Mouse (Mus musculus) liver, embryonic 12.5 days (tissue): ENCODE data around the gene Hnrnpll. TPM values are rescaled to one million over a fixed set of nuclear protein-coding genes. Genes with fewer than 3 reads are reported as not detected.

Source experiments
- ATAC-seq: fragments of 200-750 bp; cut with Nextera tagmentation; 2 replicates; pipeline ENCODE4 v1.8.0; 2017; ENCODE audit warnings: moderate number of reproducible peaks, mild to moderate bottlenecking, moderate library complexity
- H3K27ac ChIP-seq: fragments of 300-500 bp; sonication (generic); 2 replicates; pipeline ENCODE4 v1.5.1; 2016; ENCODE audit warnings: mild to moderate bottlenecking
- H3K27me3 ChIP-seq: fragments of 300-500 bp; sonication (generic); replicated peaks from 2 replicates; pipeline ENCODE4 v1.6.1; 2016; ENCODE audit warnings: mild to moderate bottlenecking, moderate library complexity
- H3K36me3 ChIP-seq: fragments of 300-500 bp; sonication (generic); 2 replicates; pipeline ENCODE4 v1.6.1; 2016; ENCODE audit warnings: mild to moderate bottlenecking, moderate library complexity
- H3K4me1 ChIP-seq: fragments of 300-500 bp; sonication (generic); 2 replicates; pipeline ENCODE4 v1.6.1; 2016
- H3K4me2 ChIP-seq: fragments of 300-500 bp; sonication (generic); 2 replicates; pipeline ENCODE4 v1.6.1; 2016; ENCODE audit warnings: mild to moderate bottlenecking, moderate library complexity
- H3K4me3 ChIP-seq: fragments of 300-500 bp; sonication (generic); 2 replicates; pipeline ENCODE4 v1.5.1; 2016; ENCODE audit warnings: mild to moderate bottlenecking, moderate library complexity
- H3K9ac ChIP-seq: fragments of 300-500 bp; sonication (generic); 2 replicates; pipeline ENCODE4 v1.6.1; 2016; ENCODE audit warnings: mild to moderate bottlenecking, moderate library complexity
- H3K9me3 ChIP-seq: fragments of 300-500 bp; sonication (generic); replicated peaks from 2 replicates; pipeline ENCODE4 v1.6.1; 2016; ENCODE audit warnings: mild to moderate bottlenecking, moderate library complexity
- WGBS: fragments of 180-500 bp; shearing (Covaris S2); methylation state at CpG from one replicate; pipeline ENCODE4 v1.1.7; 2016; ENCODE audit not compliant: insufficient replicate concordance; 5-methylcytosine and 5-hydroxymethylcytosine counted together
- polyA plus RNA-seq: library from polyadenylated mRNA; unstranded; fragments of >200 nt; fragmentation: Nextera tagmentation; extraction: Ambion mirVana; gene quantifications from 2 replicates; pipeline ENCODE4 v1.2.1, GENCODE M21; 2016

The Hnrnpll gene
- polyA plus RNA-seq, 1 experiment from 2014 or later = 52.5 TPM

GRCm38 (mm10) chr17:79991166-79991958 is 70.8 kb downstream of the Hnrnpll start:
- Histone ChIP-seq H3K4me3 (no peak overlapping the region), H3K27ac (no peak overlapping the region), H3K4me2 (no peak overlapping the region), H3K27me3 (peaks cover 13% of the 10 kb centered on the region), H3K36me3 (no peaks in the 10 kb centered on the region), H3K9me3 (no peaks in the 10 kb centered on the region), H3K4me1 (no peaks in the 10 kb centered on the region), H3K9ac (no peak overlapping the region)
- ATAC-seq = no peak
- WGBS = 64% methylated on average over 12 of the region's 12 CpGs

GRCm38 (mm10) chr17:79990161-79990560 is 72.0 kb downstream of the Hnrnpll start:
- Histone ChIP-seq H3K4me3 (no peak overlapping the region), H3K27ac (no peak overlapping the region), H3K9ac (no peak overlapping the region), H3K9me3 (no peaks in the 10 kb centered on the region), H3K27me3 (peaks cover 13% of the 10 kb centered on the region), H3K36me3 (no peaks in the 10 kb centered on the region), H3K4me1 (no peaks in the 10 kb centered on the region), H3K4me2 (no peak overlapping the region)
- ATAC-seq = no peak
- WGBS = 79% methylated on average over 7 of the region's 7 CpGs

GRCm38 (mm10) chr17:79984450-79984849 is 77.7 kb downstream of the Hnrnpll start:
- no peak overlapping the region for H3K4me2 ChIP-seq
- ATAC-seq = no peak
- H3K9me3 ChIP-seq = peaks cover 5% of the 10 kb centered on the region; the same call in 1 of the 2 replicates
- H3K9ac ChIP-seq = no peak overlapping the region
- 82% methylated on average over 7 of the region's 7 CpGs for WGBS
- H3K27ac ChIP-seq = no peak overlapping the region
- peaks cover 25% of the 10 kb centered on the region for H3K4me1 ChIP-seq
- no peaks in the 10 kb centered on the region for H3K36me3 ChIP-seq
- no peak overlapping the region for H3K4me3 ChIP-seq
- peaks cover 8% of the 10 kb centered on the region; the same call in 1 of the 2 replicates for H3K27me3 ChIP-seq

DNA sequence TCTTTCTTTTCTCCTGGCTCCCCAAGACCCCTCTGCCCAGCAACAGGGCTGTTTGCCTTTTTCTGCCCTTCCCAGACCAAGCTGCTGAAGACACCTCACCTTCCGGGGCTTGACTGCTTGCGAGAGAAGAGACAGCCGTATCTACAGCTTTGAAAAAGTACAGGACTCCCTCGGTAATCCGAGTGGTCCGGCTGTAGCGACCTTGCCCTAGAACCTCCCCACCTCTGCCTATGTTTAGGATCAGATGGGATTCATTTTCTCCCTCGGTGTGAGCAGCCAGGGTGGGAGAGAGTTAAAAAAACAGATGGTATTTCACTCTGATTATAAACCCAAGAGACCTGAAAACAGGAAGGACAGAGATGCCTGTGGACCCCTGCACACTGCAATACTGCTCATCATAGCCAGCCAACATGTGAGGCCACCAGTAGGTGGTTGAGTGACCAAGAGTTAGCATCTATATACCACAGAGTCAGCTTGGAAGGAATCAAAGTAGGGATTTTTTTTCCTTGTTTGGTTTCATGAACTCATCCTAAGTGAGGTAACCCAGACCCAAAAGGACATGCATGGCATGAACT is 79.1 kb downstream of the Hnrnpll start:
- no peak overlapping the region for H3K27ac ChIP-seq
- H3K4me2 ChIP-seq = no peak overlapping the region
- whole genome bisulfite sequencing = 69% methylated on average over 8 of the region's 8 CpGs
- peaks cover 5% of the 10 kb centered on the region; the same call in 1 of the 2 replicates for H3K9me3 ChIP-seq
- H3K27me3 ChIP-seq = peaks cover 8% of the 10 kb centered on the region; the same call in 1 of the 2 replicates
- ATAC-seq = no peak
- H3K36me3 ChIP-seq = no peaks in the 10 kb centered on the region
- peaks cover 25% of the 10 kb centered on the region for H3K4me1 ChIP-seq
- H3K4me3 ChIP-seq = no peak overlapping the region
- H3K9ac ChIP-seq = no peak overlapping the region

DNA sequence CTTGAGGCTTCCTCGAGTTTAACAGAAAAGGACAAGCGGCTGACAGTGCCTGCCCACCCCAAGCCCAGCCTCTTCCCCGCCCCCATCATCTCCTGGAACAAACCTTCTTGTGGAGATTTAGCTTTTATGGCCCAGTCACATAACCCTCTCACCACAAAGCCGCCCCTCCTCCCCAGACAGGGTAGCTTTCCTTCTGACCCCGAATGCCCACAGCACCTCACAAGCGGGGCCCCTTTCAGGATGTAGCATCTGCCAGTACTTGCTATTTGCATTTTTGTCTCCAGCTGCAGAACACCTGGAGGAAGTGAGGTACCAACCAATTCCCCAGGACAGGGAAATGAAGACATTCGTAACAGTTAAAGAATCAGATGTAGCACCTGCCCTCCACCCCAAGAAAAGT is 79.6 kb downstream of the Hnrnpll start:
- WGBS = 41% methylated on average over 7 of the region's 7 CpGs
- H3K4me1 ChIP-seq = peaks cover 30% of the 10 kb centered on the region
- no peak for ATAC-seq
- H3K4me3 ChIP-seq = no peak overlapping the region
- peaks cover 8% of the 10 kb centered on the region; the same call in 1 of the 2 replicates for H3K27me3 ChIP-seq
- H3K4me2 ChIP-seq = no peak overlapping the region
- H3K9me3 ChIP-seq = peaks cover 5% of the 10 kb centered on the region; the same call in 1 of the 2 replicates
- H3K27ac ChIP-seq = no peak overlapping the region
- H3K36me3 ChIP-seq = no peaks in the 10 kb centered on the region
- H3K9ac ChIP-seq = no peak overlapping the region; the same call in 1 of the 2 replicates

GRCm38 (mm10) chr17:79981758-79982481 is 80.2 kb downstream of the Hnrnpll start:
- H3K4me2 ChIP-seq = no peak overlapping the region
- H3K36me3 ChIP-seq = no peaks in the 10 kb centered on the region
- 53% methylated on average over 12 of the region's 12 CpGs for WGBS
- H3K27me3 ChIP-seq = peaks cover 2% of the 10 kb centered on the region; the same call in 1 of the 2 replicates
- H3K9me3 ChIP-seq = peaks cover 5% of the 10 kb centered on the region; the same call in 1 of the 2 replicates
- H3K4me1 ChIP-seq = peaks cover 37% of the 10 kb centered on the region
- no peak overlapping the region for H3K27ac ChIP-seq
- H3K4me3 ChIP-seq = no peak overlapping the region
- no peak overlapping the region; the same call in 1 of the 2 replicates for H3K9ac ChIP-seq
- peak; percentile 61 for ATAC-seq

DNA sequence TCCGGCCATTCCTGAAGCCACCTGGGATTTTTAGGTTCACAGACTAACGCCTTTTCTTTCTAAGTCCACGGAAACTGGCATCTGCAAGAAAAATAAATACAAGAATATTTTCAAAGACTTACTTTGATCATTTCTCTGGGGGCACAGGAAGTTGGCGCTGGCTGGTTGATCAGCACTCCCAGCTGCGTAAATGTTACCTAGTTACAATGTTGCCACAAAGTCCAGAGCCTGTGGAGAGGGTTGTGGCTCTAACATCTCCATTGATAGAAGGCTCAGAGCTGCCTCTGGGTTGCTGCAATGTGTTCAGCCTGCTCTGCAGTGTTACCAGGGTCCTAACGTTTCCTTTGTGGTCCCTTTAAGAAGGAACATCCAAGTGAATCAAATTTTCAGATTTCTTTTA is 80.8 kb downstream of the Hnrnpll start:
- H3K9ac ChIP-seq = no peak overlapping the region
- H3K27me3 ChIP-seq = no peaks in the 10 kb centered on the region
- H3K36me3 ChIP-seq = no peaks in the 10 kb centered on the region
- H3K4me1 ChIP-seq = peaks cover 42% of the 10 kb centered on the region
- no peak overlapping the region for H3K4me2 ChIP-seq
- no peak for ATAC-seq
- peaks cover 5% of the 10 kb centered on the region; the same call in 1 of the 2 replicates for H3K9me3 ChIP-seq
- H3K4me3 ChIP-seq = no peak overlapping the region
- H3K27ac ChIP-seq = no peak overlapping the region
- WGBS = 69% methylated on average over 6 of the region's 6 CpGs

- no peak overlapping the region for H3K27ac ChIP-seq
- H3K36me3 ChIP-seq = no peaks in the 10 kb centered on the region
- H3K4me2 ChIP-seq = no peak overlapping the region
- H3K9ac ChIP-seq = no peak overlapping the region
- no peak overlapping the region for H3K4me3 ChIP-seq
- peaks cover 50% of the 10 kb centered on the region for H3K4me1 ChIP-seq
- 72% methylated on average over 10 of the region's 10 CpGs for WGBS
- no peak for ATAC-seq
- H3K27me3 ChIP-seq = no peaks in the 10 kb centered on the region
- peaks cover 5% of the 10 kb centered on the region; the same call in 1 of the 2 replicates for H3K9me3 ChIP-seq
Measured at GRCm38 (mm10) chr17:79980421-79981120, 81.6 kb downstream of the Hnrnpll start.

Other genes starting within 250 kb of the Hnrnpll start
- gene Atl2, start 166.2 kb downstream of the Hnrnpll start, polyA plus RNA-seq = 42.0 and 42.1 TPM in 2 replicates
- 14.6 and 15.2 TPM in 2 replicates for gene Galm, start 65.1 kb upstream of the Hnrnpll start, polyA plus RNA-seq
- gene Srsf7, start 145.0 kb upstream of the Hnrnpll start, polyA plus RNA-seq = 389 and 394 TPM in 2 replicates
- not detected in 2 replicates for gene Ttc39d, start 145.1 kb upstream of the Hnrnpll start, polyA plus RNA-seq
- gene Gemin6, start 162.1 kb upstream of the Hnrnpll start, polyA plus RNA-seq = 46.3 and 47.9 TPM in 2 replicates
- 11.9 and 13.3 TPM in 2 replicates for gene Morn2, start 227.9 kb upstream of the Hnrnpll start, polyA plus RNA-seq
- 6.6 and 7.1 TPM in 2 replicates for gene Dhx57, start 228.1 kb upstream of the Hnrnpll start, polyA plus RNA-seq
- gene Arhgef33, start 245.1 kb upstream of the Hnrnpll start, polyA plus RNA-seq = 0.31 TPM in 2 replicates